Mouse (Mus musculus) embryo, embryonic 11 days (tissue): ENCODE results near the gene Slc34a2.

Experiments
- DNase-seq: peaks from one replicate; pipeline ENCODE4 v3.0.0-alpha.2; 2015

Gene Slc34a2

GRCm38 (mm10) chr5:53031346-53031745 lies 6.5 kb upstream of the Slc34a2 start:
- DNase-seq = no peak

- DNase-seq = no peak
These were observed 4.3 kb downstream of the Slc34a2 start for GRCm38 (mm10) chr5:53042034-53042748.

- DNase-seq = no peak
These were observed 5.0 kb downstream of the Slc34a2 start for GRCm38 (mm10) chr5:53042771-53043371.

- DNase-seq = no peak
These were observed 5.8 kb downstream of the Slc34a2 start for GRCm38 (mm10) chr5:53043716-53044115.

GRCm38 (mm10) chr5:53047951-53048350 lies 10.1 kb downstream of the Slc34a2 start:
- peak; percentile 22 for DNase-seq

- DNase-seq = no peak
These were observed 10.7 kb downstream of the Slc34a2 start for GRCm38 (mm10) chr5:53048599-53048998.

- peak; percentile 36 for DNase-seq
These were observed 11.2 kb downstream of the Slc34a2 start for GRCm38 (mm10) chr5:53049046-53049445.

- no peak for DNase-seq
These were observed 13.1 kb downstream of the Slc34a2 start for GRCm38 (mm10) chr5:53050963-53051362.

GRCm38 (mm10) chr5:53053246-53053645 lies 15.4 kb downstream of the Slc34a2 start:
- DNase-seq = no peak

- no peak for DNase-seq
These were observed 23.8 kb downstream of the Slc34a2 start for GRCm38 (mm10) chr5:53061532-53062130.

- DNase-seq = no peak
These were observed 36.7 kb downstream of the Slc34a2 start for GRCm38 (mm10) chr5:53074553-53074952.

GRCm38 (mm10) chr5:53078453-53078852 lies 40.6 kb downstream of the Slc34a2 start:
- no peak for DNase-seq

GRCm38 (mm10) chr5:53087452-53087851 lies 49.6 kb downstream of the Slc34a2 start:
- DNase-seq = no peak

- DNase-seq = no peak
These were observed 53.5 kb downstream of the Slc34a2 start for GRCm38 (mm10) chr5:53091331-53091730.

- no peak for DNase-seq
These were observed 64.1 kb downstream of the Slc34a2 start for GRCm38 (mm10) chr5:53101848-53102473.

GRCm38 (mm10) chr5:53104177-53104855 lies 66.4 kb downstream of the Slc34a2 start:
- no peak for DNase-seq

- no peak for DNase-seq
These were observed 67.8 kb downstream of the Slc34a2 start for GRCm38 (mm10) chr5:53105716-53106115.

- DNase-seq = no peak
These were observed 68.2 kb downstream of the Slc34a2 start for GRCm38 (mm10) chr5:53106125-53106524.

GRCm38 (mm10) chr5:53106731-53107130 lies 68.8 kb downstream of the Slc34a2 start:
- DNase-seq = no peak

GRCm38 (mm10) chr5:53108026-53108425 lies 70.1 kb downstream of the Slc34a2 start:
- DNase-seq = no peak

GRCm38 (mm10) chr5:53108668-53109067 lies 70.8 kb downstream of the Slc34a2 start:
- DNase-seq = peak; percentile 34

GRCm38 (mm10) chr5:53110225-53110624 lies 72.3 kb downstream of the Slc34a2 start:
- no peak for DNase-seq

- DNase-seq = no peak
These were observed 73.2 kb downstream of the Slc34a2 start for GRCm38 (mm10) chr5:53111036-53111435.
